Mouse (Mus musculus): ENCODE measurements around the gene Lsm2.
"Not testable (repeated sequence)": the region's sequence is repeated elsewhere in the genome, so short reads cannot be mapped to it uniquely, and the experiment has no call there.

The Lsm2 gene

DNA sequence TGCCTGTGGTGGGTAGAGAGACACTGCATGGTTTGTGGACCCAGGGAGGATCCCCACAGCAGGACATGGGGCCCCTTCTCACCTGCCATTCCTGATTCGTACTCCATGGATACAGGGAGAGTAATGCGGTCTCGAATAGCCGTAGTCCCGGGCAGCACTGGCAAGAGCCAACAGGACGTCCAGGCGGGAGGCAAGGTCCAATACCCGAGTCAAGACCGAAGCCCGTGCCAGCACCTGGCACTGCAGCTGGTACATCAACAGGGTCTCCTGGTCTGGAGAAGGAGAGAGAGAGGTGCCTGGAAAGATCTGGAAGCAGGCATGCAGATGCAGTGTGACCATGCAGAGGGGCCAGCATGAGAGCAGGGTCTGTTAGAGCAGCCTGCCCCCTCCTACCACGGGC is 49.6 kb downstream of the Lsm2 start:
- DNase-seq (ENCODE audit: low spot score) = no peak

DNA sequence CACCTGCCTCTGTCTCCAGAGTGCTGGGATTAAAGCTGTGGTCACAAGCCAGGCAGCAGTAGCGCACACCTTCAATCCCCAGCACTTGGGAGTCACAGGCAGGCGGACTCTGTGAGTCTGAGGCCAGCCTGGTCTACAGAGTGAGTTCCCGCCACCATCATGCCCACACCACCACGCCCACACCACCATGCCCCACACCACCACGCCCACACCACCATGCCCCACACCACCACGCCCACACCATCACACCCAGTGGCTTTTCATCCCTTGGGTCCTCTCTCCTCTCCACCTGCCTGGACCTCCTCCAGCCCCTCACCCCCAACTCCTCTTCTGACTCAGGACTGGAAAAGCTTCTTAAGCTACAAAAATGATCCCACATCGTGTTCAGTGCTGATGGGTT is 50.2 kb downstream of the Lsm2 start:
- no peak for DNase-seq (ENCODE audit: low spot score)

DNA sequence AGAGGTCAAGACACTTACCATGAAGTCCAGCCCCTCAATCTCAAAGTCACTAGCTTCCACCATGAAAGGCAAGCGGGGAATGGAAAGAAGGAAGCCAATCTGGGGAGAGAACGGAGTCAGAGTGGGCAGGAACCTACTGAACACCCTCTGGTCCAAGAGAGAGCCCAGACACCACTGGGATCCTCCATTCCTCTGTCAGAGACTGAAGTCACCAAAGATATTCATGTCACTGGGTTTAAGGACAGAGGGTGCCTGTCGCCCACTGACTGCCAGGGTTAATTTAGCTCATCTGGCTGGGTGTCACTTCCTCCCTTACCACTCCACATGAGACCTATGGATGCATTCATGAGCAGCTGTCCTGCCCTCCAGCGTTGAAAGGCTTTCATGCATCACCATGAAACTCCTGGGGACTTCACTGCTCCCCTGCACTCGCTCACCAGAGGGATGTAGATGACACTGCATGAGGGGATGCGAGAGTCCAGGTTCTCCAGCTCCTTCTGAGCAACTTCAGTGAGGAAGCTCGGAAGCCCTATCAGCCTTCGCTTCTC is 50.7 kb downstream of the Lsm2 start:
- no peak for DNase-seq (ENCODE audit: low spot score)

DNA sequence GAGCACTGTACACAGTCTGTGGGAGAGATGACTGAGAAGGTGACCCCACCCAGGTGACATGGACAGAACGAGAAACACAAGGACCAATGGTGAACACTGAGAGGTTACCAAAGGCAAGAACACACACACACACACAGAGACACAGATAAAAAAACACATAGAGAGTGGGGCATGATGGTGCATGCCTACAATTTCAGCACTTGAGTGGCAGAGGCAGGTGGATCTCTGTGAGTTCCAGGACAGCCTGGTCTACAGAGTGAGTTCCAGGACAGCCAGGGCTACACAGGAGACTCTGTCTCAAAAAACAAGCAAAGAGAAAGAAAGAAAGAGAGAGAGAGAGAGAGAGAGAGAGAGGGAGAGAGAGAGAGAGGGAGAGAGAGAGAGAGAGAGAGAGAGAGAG is 52.0 kb downstream of the Lsm2 start:
- DNase-seq (ENCODE audit: low spot score) = not testable (repeated sequence)

DNA sequence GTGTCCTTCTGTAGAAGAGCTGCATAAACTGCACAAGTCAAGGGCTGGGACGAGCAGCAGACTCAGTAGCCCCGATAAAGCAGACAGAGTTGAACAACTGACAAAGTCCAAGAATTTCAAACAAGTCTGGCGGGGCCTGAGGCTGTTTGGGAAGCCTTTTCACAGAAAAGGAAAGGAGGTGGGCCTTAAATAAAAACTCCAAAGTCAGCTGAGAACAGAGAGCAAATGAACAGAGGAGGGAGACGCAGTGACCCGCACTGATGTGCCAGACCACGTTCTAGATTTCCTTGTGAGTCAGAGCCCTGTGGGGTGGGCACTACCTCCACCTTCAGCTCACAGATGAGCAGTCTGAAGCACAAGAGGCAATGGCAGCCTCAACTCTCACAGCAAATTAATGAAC is 53.2 kb downstream of the Lsm2 start:
- no peak for DNase-seq (ENCODE audit: low spot score)
